Mouse (Mus musculus): ENCODE results near the gene Cog1. TPM values are rescaled to one million over a fixed set of nuclear protein-coding genes. Genes with fewer than 3 reads are reported as not detected.

The Cog1 gene
- 15.6 and 20.6 TPM in 2 replicates for polyA plus RNA-seq (2011; ENCODE audit: insufficient read depth, insufficient read length, low read depth, missing spikeins)

- peak within 1 kb of the TSS; percentile 90 for H3K9ac ChIP-seq (ENCODE audit: low read depth, poor library complexity, severe bottlenecking)
- H3K27me3 ChIP-seq (ENCODE audit: control insufficient read depth, insufficient read depth, low read length, poor library complexity, severe bottlenecking) = no peaks in the 10 kb centered on the region
- TF ChIP-seq EP300 (IDR thresholded peaks at IDR 0.05; ENCODE audit: insufficient read depth, low read depth, low read length) = no peak
- no peak for TF ChIP-seq POLR2A (IDR thresholded peaks at IDR 0.05; ENCODE audit: insufficient read depth, low read length)
- no peak for TF ChIP-seq CTCF (IDR thresholded peaks at IDR 0.05; ENCODE audit: low read depth, low read length)
- peaks cover 4% of the 10 kb centered on the region for H3K4me1 ChIP-seq (ENCODE audit: control insufficient read depth, insufficient read depth, low read length)
- H3K9me3 ChIP-seq (replicated peaks; ENCODE audit: control insufficient read depth, insufficient read depth, low read length, poor library complexity, severe bottlenecking) = no peaks in the 10 kb centered on the region
- H3K36me3 ChIP-seq (ENCODE audit: control insufficient read depth, insufficient read depth, low read length, poor library complexity, severe bottlenecking) = no peaks in the 10 kb centered on the region
- H3K4me3 ChIP-seq (ENCODE audit: low read depth, low read length) = peak within 1 kb of the TSS; percentile 99
- peak within 1 kb of the TSS; percentile 32; the same call in 1 of the 2 replicates for H3K27ac ChIP-seq (ENCODE audit: insufficient read depth, low read length)
Measured at GRCm38 (mm10) chr11:113648690-113649352, at the start of gene Cog1. TSS of gene Cog1 (plus strand) at chr11:113649169.

GRCm38 (mm10) chr11:113600526-113601245, 48.3 kb upstream of the Cog1 start:
- TF ChIP-seq CTCF (IDR thresholded peaks at IDR 0.05; ENCODE audit: low read depth, low read length) (no peak), EP300 (IDR thresholded peaks at IDR 0.05; ENCODE audit: insufficient read depth, low read depth, low read length) (no peak), POLR2A (IDR thresholded peaks at IDR 0.05; ENCODE audit: insufficient read depth, low read length) (no peak)
- Histone ChIP-seq H3K27me3 (ENCODE audit: control insufficient read depth, insufficient read depth, low read length, poor library complexity, severe bottlenecking) (no peaks in the 10 kb centered on the region), H3K36me3 (ENCODE audit: control insufficient read depth, insufficient read depth, low read length, poor library complexity, severe bottlenecking) (no peaks in the 10 kb centered on the region), H3K4me1 (ENCODE audit: control insufficient read depth, insufficient read depth, low read length) (no peaks in the 10 kb centered on the region), H3K9ac (ENCODE audit: low read depth, poor library complexity, severe bottlenecking) (no peak overlapping the region), H3K27ac (ENCODE audit: insufficient read depth, low read length) (no peak overlapping the region), H3K4me3 (ENCODE audit: low read depth, low read length) (no peak overlapping the region), H3K9me3 (replicated peaks; ENCODE audit: control insufficient read depth, insufficient read depth, low read length, poor library complexity, severe bottlenecking) (no peaks in the 10 kb centered on the region)

GRCm38 (mm10) chr11:113601616-113602343, 47.2 kb upstream of the Cog1 start:
- Histone ChIP-seq H3K9ac (ENCODE audit: low read depth, poor library complexity, severe bottlenecking) (no peak overlapping the region), H3K9me3 (replicated peaks; ENCODE audit: control insufficient read depth, insufficient read depth, low read length, poor library complexity, severe bottlenecking) (no peaks in the 10 kb centered on the region), H3K36me3 (ENCODE audit: control insufficient read depth, insufficient read depth, low read length, poor library complexity, severe bottlenecking) (no peaks in the 10 kb centered on the region), H3K4me1 (ENCODE audit: control insufficient read depth, insufficient read depth, low read length) (no peaks in the 10 kb centered on the region), H3K27ac (ENCODE audit: insufficient read depth, low read length) (no peak overlapping the region), H3K27me3 (ENCODE audit: control insufficient read depth, insufficient read depth, low read length, poor library complexity, severe bottlenecking) (no peaks in the 10 kb centered on the region), H3K4me3 (ENCODE audit: low read depth, low read length) (no peak overlapping the region)
- no peak for TF ChIP-seq POLR2A (IDR thresholded peaks at IDR 0.05; ENCODE audit: insufficient read depth, low read length)
- TF ChIP-seq CTCF (IDR thresholded peaks at IDR 0.05; ENCODE audit: low read depth, low read length) = no peak
- no peak for TF ChIP-seq EP300 (IDR thresholded peaks at IDR 0.05; ENCODE audit: insufficient read depth, low read depth, low read length)

GRCm38 (mm10) chr11:113607556-113607955, 41.4 kb upstream of the Cog1 start:
- Histone ChIP-seq H3K9ac (ENCODE audit: low read depth, poor library complexity, severe bottlenecking) (no peak overlapping the region), H3K4me3 (ENCODE audit: low read depth, low read length) (no peak overlapping the region), H3K9me3 (replicated peaks; ENCODE audit: control insufficient read depth, insufficient read depth, low read length, poor library complexity, severe bottlenecking) (no peaks in the 10 kb centered on the region), H3K4me1 (ENCODE audit: control insufficient read depth, insufficient read depth, low read length) (no peaks in the 10 kb centered on the region), H3K27me3 (ENCODE audit: control insufficient read depth, insufficient read depth, low read length, poor library complexity, severe bottlenecking) (no peaks in the 10 kb centered on the region), H3K27ac (ENCODE audit: insufficient read depth, low read length) (no peak overlapping the region), H3K36me3 (ENCODE audit: control insufficient read depth, insufficient read depth, low read length, poor library complexity, severe bottlenecking) (no peaks in the 10 kb centered on the region)
- TF ChIP-seq EP300 (IDR thresholded peaks at IDR 0.05; ENCODE audit: insufficient read depth, low read depth, low read length) (no peak), CTCF (IDR thresholded peaks at IDR 0.05; ENCODE audit: low read depth, low read length) (no peak), POLR2A (IDR thresholded peaks at IDR 0.05; ENCODE audit: insufficient read depth, low read length) (no peak)

- Histone ChIP-seq H3K27ac (ENCODE audit: insufficient read depth, low read length) (no peak overlapping the region), H3K9me3 (replicated peaks; ENCODE audit: control insufficient read depth, insufficient read depth, low read length, poor library complexity, severe bottlenecking) (no peaks in the 10 kb centered on the region), H3K27me3 (ENCODE audit: control insufficient read depth, insufficient read depth, low read length, poor library complexity, severe bottlenecking) (no peaks in the 10 kb centered on the region), H3K36me3 (ENCODE audit: control insufficient read depth, insufficient read depth, low read length, poor library complexity, severe bottlenecking) (no peaks in the 10 kb centered on the region), H3K4me1 (ENCODE audit: control insufficient read depth, insufficient read depth, low read length) (no peaks in the 10 kb centered on the region), H3K4me3 (ENCODE audit: low read depth, low read length) (no peak overlapping the region), H3K9ac (ENCODE audit: low read depth, poor library complexity, severe bottlenecking) (no peak overlapping the region)
- no peak for TF ChIP-seq EP300 (IDR thresholded peaks at IDR 0.05; ENCODE audit: insufficient read depth, low read depth, low read length)
- TF ChIP-seq POLR2A (IDR thresholded peaks at IDR 0.05; ENCODE audit: insufficient read depth, low read length) = no peak
- TF ChIP-seq CTCF (IDR thresholded peaks at IDR 0.05; ENCODE audit: low read depth, low read length) = no peak
Measured at GRCm38 (mm10) chr11:113609581-113609980, 39.4 kb upstream of the Cog1 start.

Data from ES-Bruce4 (cell line).